Mouse (Mus musculus) heart, adult 2 months (tissue): ENCODE data around the gene Ndfip2. TPM values are rescaled to one million over a fixed set of nuclear protein-coding genes. Genes with fewer than 3 reads are reported as not detected.

ENCODE experiments used
- DNase-seq, 2 experiments: peaks; one replicate each; pipeline ENCODE4 v3.0.0; 2021
- H3K27ac ChIP-seq: fragments of 200-600 bp; 2 replicates; pipeline ENCODE4 v1.8.1; 2022
- H3K27me3 ChIP-seq: fragments of 200-500 bp; 2 replicates; pipeline ENCODE4 v1.6.1; 2012; ENCODE audit warnings: mild to moderate bottlenecking, low read length, inconsistent platforms, mixed read lengths; ENCODE audit not compliant: control insufficient read depth, insufficient read depth
- H3K36me3 ChIP-seq: fragments of 200-500 bp; 2 replicates; pipeline ENCODE4 v1.6.1; 2012; ENCODE audit warnings: low read length, inconsistent platforms; ENCODE audit not compliant: control insufficient read depth, insufficient read depth
- H3K4me1 ChIP-seq: fragments of 200-500 bp; 2 replicates; pipeline ENCODE4 v1.6.1; 2011; ENCODE audit warnings: low read length; ENCODE audit not compliant: control insufficient read depth, insufficient read depth
- H3K4me3 ChIP-seq: fragments of 200-600 bp; 2 replicates; pipeline ENCODE4 v1.8.1; 2022
- H3K79me2 ChIP-seq: fragments of 200-500 bp; replicated peaks from 2 replicates; pipeline ENCODE4 v1.6.1; 2012; ENCODE audit warnings: mild to moderate bottlenecking, inconsistent platforms, low read length, moderate library complexity, mixed read lengths; ENCODE audit not compliant: control insufficient read depth, insufficient read depth
- H3K9ac ChIP-seq: fragments of 200-500 bp; 2 replicates; pipeline ENCODE4 v1.6.1; 2012; ENCODE audit warnings: low read depth, mild to moderate bottlenecking, control low read depth, inconsistent platforms, low read length, mixed read lengths
- CTCF ChIP-seq: fragments of 200-600 bp; IDR thresholded peaks from 2 replicates; pipeline ENCODE4 v1.8.1; 2022; ENCODE audit warnings: antibody characterized with exemption, mild to moderate bottlenecking, moderate library complexity
- EP300 ChIP-seq: fragments of 200-500 bp; IDR thresholded peaks from 2 replicates; pipeline ENCODE4 v1.6.1; 2011; ENCODE audit warnings: low read depth, low read length, control low read depth; ENCODE audit not compliant: insufficient read depth
- POLR2A ChIP-seq: fragments of 200-500 bp; IDR thresholded peaks from 2 replicates; pipeline ENCODE4 v1.6.1; 2011; ENCODE audit warnings: mild to moderate bottlenecking, low read depth, low read length, control low read depth; ENCODE audit not compliant: insufficient read depth
- WGBS: fragments of 180-500 bp; shearing (Covaris S2); methylation state at CpG from one replicate; pipeline ENCODE4 v1.1.7; 2018; 5-methylcytosine and 5-hydroxymethylcytosine counted together
- intact Hi-C: fragments of 180-260 bp; cut with DNase I; formaldehyde crosslinking; loops from one replicate; pipeline ENCODE4 v1.15.1; 2025
- polyA plus RNA-seq: library from polyadenylated mRNA; depleted of rRNA; stranded (reverse); fragments of >200 nt; gene quantifications from 2 replicates; pipeline ENCODE4 v1.2.3, GENCODE M21; 2012
- total RNA-seq, 2 experiments: library from RNA; stranded (reverse); gene quantifications; 2 replicates each; pipeline ENCODE4 v1.2.3; 2021

Ndfip2 gene
- total and polyA plus RNA-seq, 3 experiments = 15.6 to 19.3 (median 17.6) TPM

DNA sequence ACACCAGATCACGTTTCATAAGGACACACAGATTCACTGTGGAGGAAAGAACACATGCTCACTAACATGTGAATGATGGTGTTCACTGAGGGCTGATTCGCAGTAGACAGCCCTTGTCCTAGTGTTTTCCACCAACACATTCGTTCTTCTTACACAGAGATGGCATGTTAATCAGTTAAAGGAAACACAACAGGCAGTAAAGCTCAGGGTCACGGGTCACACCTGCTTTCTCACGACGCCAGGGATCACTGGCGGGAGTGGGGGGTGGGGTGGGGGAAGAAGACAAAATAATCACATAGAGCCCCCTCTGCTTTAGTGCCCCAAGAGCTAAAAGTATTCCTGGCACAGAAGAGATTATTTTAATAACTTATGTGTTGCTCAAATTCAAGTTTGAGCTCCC is 5.1 kb upstream of the Ndfip2 start:
- intact Hi-C loops = no loop called here
- no peak for DNase-seq
- TF ChIP-seq POLR2A (no peak), CTCF (no peak), EP300 (no peak)
- no peak overlapping the region for H3K4me3 ChIP-seq
- 52% methylated on average over 7 of the region's 7 CpGs for WGBS
- H3K4me1 ChIP-seq = no peaks in the 10 kb centered on the region; the same call in 1 of the 2 replicates
- no peak overlapping the region for H3K9ac ChIP-seq
- H3K27ac ChIP-seq = no peak overlapping the region
- no peaks in the 10 kb centered on the region for H3K79me2 ChIP-seq
- no peaks in the 10 kb centered on the region for H3K27me3 ChIP-seq
- no peaks in the 10 kb centered on the region for H3K36me3 ChIP-seq

- H3K9ac ChIP-seq = no peak overlapping the region
- no peak overlapping the region for H3K4me3 ChIP-seq
- H3K27me3 ChIP-seq = no peaks in the 10 kb centered on the region
- no peak for TF ChIP-seq POLR2A
- TF ChIP-seq EP300 = no peak
- TF ChIP-seq CTCF = no peak
- no peaks in the 10 kb centered on the region; the same call in 1 of the 2 replicates for H3K4me1 ChIP-seq
- intact Hi-C loops = no loop called here
- no peak for DNase-seq
- no peaks in the 10 kb centered on the region for H3K36me3 ChIP-seq
- 80% methylated on average over 5 of the region's 5 CpGs for WGBS
- no peak overlapping the region for H3K27ac ChIP-seq
- H3K79me2 ChIP-seq = no peaks in the 10 kb centered on the region
Observed at GRCm38 (mm10) chr14:105254401-105254800, 4.0 kb upstream of the Ndfip2 start.

DNA sequence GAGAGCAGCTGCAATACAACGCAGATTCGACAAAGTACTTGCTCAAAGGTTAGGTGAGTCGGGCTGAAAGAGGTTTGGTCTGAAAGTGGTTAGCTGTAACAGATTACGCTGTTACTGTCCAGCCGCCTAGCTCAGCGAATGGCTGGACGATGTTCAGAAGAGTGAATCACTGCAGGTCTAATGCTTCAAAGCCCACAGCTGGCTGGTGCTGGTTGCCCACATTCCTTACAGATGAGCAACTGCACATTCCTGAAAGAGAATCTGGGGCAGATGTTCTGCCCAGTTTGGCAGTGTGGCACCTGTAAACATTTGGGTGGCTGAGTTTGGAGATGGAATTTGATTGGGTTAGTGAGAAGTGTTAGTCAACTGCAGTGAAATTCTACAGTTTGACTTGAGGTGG is 2.8 kb upstream of the Ndfip2 start:
- peak in 1 of 2 experiments; percentile 6 for DNase-seq
- intact Hi-C loops = loop anchor here (5.0 kb wide), 2 partner anchors 37 to 642 kb away; partner anchors contain the start of gene Spry2
- H3K4me1 ChIP-seq = no peaks in the 10 kb centered on the region; the same call in 1 of the 2 replicates
- H3K9ac ChIP-seq = no peak overlapping the region
- 68% methylated on average over 7 of the region's 7 CpGs for WGBS
- H3K36me3 ChIP-seq = no peaks in the 10 kb centered on the region
- H3K4me3 ChIP-seq = no peak overlapping the region
- TF ChIP-seq EP300 = no peak
- no peak for TF ChIP-seq CTCF
- TF ChIP-seq POLR2A = no peak
- no peaks in the 10 kb centered on the region for H3K79me2 ChIP-seq
- H3K27ac ChIP-seq = no peak overlapping the region
- no peaks in the 10 kb centered on the region for H3K27me3 ChIP-seq

DNA sequence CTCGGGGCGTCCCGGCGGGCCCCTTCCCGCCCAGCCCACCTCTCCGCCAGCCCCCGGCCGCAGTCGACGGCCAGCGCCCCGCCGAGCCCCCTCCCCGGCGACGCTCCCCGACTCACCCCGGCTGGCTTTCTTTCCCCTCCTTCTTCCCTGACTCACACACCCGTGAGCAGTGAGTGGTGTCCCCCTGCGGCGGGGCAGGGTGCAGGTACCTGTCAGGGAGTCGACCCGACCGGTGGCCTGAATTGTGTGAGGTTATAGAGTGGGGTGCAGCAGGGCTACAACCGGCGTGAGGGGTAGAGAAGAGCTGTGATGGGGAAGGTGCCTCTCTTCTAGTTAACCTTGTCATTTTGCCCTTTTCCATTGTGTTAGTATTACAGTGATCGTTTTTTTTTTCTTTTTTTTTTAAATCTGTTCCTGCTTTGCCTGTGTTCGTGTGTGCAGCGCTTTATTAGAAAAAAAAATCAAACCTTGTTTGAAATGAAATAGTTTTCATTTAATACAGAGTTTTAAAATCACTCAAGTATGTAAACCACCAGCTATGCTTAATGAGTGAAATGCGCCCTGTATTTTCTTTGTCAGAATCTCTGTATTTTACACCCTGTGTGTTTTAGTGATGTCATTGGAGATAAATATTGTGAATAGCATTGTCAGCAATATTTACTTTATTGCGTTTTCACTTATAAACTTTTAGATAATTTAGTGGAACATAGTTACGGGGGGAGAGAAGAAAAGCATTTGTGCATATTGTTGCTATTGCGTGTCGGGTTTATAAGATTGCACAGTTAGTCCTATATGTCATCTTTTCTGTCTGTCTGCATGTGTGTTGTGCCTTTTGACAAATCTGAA is 885 bp downstream of the Ndfip2 start:
- H3K27ac ChIP-seq = peak overlapping the region; percentile 95
- H3K9ac ChIP-seq = peak overlapping the region; percentile 93
- H3K36me3 ChIP-seq = no peaks in the 10 kb centered on the region
- intact Hi-C loops = loop anchor here (2.0 to 5.0 kb wide), 3 partner anchors 33 to 638 kb away; partner anchors contain the start of genes Rbm26 and Spry2
- no peak for TF ChIP-seq POLR2A
- no peak for TF ChIP-seq EP300
- no peak for TF ChIP-seq CTCF
- peak in 1 of 2 experiments; percentile 67 for DNase-seq
- H3K4me3 ChIP-seq = peak overlapping the region; percentile 97
- whole genome bisulfite sequencing = 6% methylated on average over 34 of the region's 34 CpGs
- no peaks in the 10 kb centered on the region for H3K27me3 ChIP-seq
- H3K79me2 ChIP-seq = 0 out of 2 replicates have a peak, but pooled peaks cover 1% of the 10 kb centered on the region
- H3K4me1 ChIP-seq = no peaks in the 10 kb centered on the region; the same call in 1 of the 2 replicates

- no peak for DNase-seq
- Histone ChIP-seq H3K9ac (no peak overlapping the region), H3K36me3 (no peaks in the 10 kb centered on the region), H3K27me3 (no peaks in the 10 kb centered on the region), H3K27ac (no peak overlapping the region), H3K79me2 (peaks cover 1% of the 10 kb centered on the region; the same call in 1 of the 2 replicates), H3K4me1 (no peaks in the 10 kb centered on the region; the same call in 1 of the 2 replicates), H3K4me3 (no peak overlapping the region)
- 66% methylated on average over 5 of the region's 5 CpGs for WGBS
- intact Hi-C loops = no loop called here
- TF ChIP-seq POLR2A = no peak
- TF ChIP-seq CTCF = no peak
- TF ChIP-seq EP300 = no peak
Observed at GRCm38 (mm10) chr14:105262923-105263322, 4.5 kb downstream of the Ndfip2 start.

GRCm38 (mm10) chr14:105267095-105267494 is 8.7 kb downstream of the Ndfip2 start:
- TF ChIP-seq EP300 (no peak), POLR2A (no peak), CTCF (no peak)
- H3K27me3 ChIP-seq = no peaks in the 10 kb centered on the region
- H3K9ac ChIP-seq = no peak overlapping the region
- H3K27ac ChIP-seq = no peak overlapping the region
- peaks cover 6% of the 10 kb centered on the region for H3K4me1 ChIP-seq
- H3K79me2 ChIP-seq = peaks cover 5% of the 10 kb centered on the region
- 43% methylated on average over 6 of the region's 6 CpGs for WGBS
- intact Hi-C loops = no loop called here
- H3K4me3 ChIP-seq = no peak overlapping the region
- no peak for DNase-seq
- H3K36me3 ChIP-seq = no peaks in the 10 kb centered on the region
